19 mouse cellular contexts compared by ENCODE assay signal in the genomic region with DNA sequence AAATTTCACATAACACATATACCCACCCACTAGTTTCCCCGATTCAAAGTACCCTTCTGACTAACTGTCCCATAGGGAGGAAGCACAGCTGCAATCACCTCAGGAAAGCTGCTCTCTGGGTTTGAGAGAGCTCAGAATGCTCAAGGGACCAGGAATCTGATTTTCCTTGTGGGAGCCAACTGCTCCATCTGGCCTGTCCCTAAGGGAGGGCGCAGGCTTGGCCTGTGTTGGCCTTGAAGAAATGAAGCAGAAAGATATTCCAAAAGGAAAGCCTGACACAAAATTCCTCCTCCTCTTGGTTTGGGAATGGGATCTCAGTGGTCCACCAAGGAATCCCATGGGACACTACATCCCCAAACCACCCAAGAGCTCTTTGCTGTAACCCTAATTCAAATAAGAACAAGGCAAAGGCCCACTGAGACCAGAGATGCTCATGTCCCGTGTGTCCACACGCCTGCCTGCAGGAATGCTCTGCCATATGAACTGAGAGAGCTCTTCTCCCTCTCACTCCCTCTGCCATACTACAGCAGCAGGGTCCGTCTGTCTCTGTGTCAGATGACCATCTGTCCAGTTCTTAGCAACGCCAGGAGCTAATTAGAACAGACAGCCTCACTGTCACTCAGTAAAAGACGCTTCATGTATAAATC.
DNase-seq lines count a peak whose midpoint lies in the region; ATAC-seq and TF ChIP-seq lines count a peak whose summit lies in the region.
"Had no signal": no experiment of that assay in that cellular context is flagged by ENCODE, and none has a peak within 500 bp of the region (broad histone marks: within the 10 kb centered on the region; RNA-seq: fewer than 3 reads in every experiment).

No protein-coding gene starts in this region.

- WGBS in forebrain, postnatal 0 days, result 62% methylated on average over 7 of the region's 7 CpGs

- H3K4me2 ChIP-seq in forebrain, postnatal 0 days (ENCODE audit: low read depth), result no peak overlapping the region
- H3K4me2 ChIP-seq: heart, embryonic 15.5 days had no signal

- no peak for TF ChIP-seq CTCF in forebrain, postnatal 0 days (IDR thresholded peaks at IDR 0.05; ENCODE audit: low read depth)

- H3K36me3 ChIP-seq in forebrain, postnatal 0 days (ENCODE audit: insufficient read depth), result no peaks in the 10 kb centered on the region
- H3K36me3 ChIP-seq: embryonic facial prominence, embryonic 10.5 days; heart, embryonic 15.5 days had no signal

- H3K4me3 ChIP-seq in forebrain, postnatal 0 days (ENCODE audit: low read depth, low read length), result no peak overlapping the region
- H3K4me3 ChIP-seq: embryonic facial prominence, embryonic 10.5 days; heart, embryonic 15.5 days had no signal

- no peak overlapping the region for H3K27ac ChIP-seq in forebrain, postnatal 0 days (ENCODE audit: low read depth, low read length)
- H3K27ac ChIP-seq: embryonic facial prominence, embryonic 10.5 days; heart, embryonic 15.5 days had no signal

- H3K9ac ChIP-seq in forebrain, postnatal 0 days, result no peak overlapping the region
- H3K9ac ChIP-seq: heart, embryonic 15.5 days had no signal

- no peaks in the 10 kb centered on the region for H3K4me1 ChIP-seq in forebrain, postnatal 0 days (ENCODE audit: insufficient read depth)
- H3K4me1 ChIP-seq: embryonic facial prominence, embryonic 10.5 days; heart, embryonic 15.5 days had no signal

- ATAC-seq in forebrain, postnatal 0 days, result peak; percentile 87
- ATAC-seq: hindbrain, embryonic 16.5 days had no signal

- peak; percentile 71 for DNase-seq in heart, adult 11 months
- DNase-seq in heart, postnatal 10 days, result no peak
- DNase-seq in retina, postnatal 1 day, result peak; percentile 19
- no peak for DNase-seq in retina, embryonic 14.5 days (ENCODE audit: low spot score)
- DNase-seq in cerebellum, adult 9-10 months, result peak; percentile 85
- peak; percentile 57 for DNase-seq in forebrain, postnatal 0 days
- no peak for DNase-seq in ovary, postnatal 14 days (ENCODE audit: low spot score)
- no peak for DNase-seq in embryo, embryonic 10.5 days (ENCODE audit: low spot score)
- DNase-seq: B cell, adult 2 months; heart, adult 18-20 months; kidney, adult 11 months; liver; lung, postnatal 10 days; midbrain, embryonic 14.5 days; spleen, adult 18-20 months; thymus, postnatal 36 days had no signal

- intact Hi-C loops in heart, postnatal 10 days (cut with DNase I), result no loop called here

- H3K27me3 ChIP-seq in forebrain, postnatal 0 days (ENCODE audit: insufficient read depth, low read length), result no peaks in the 10 kb centered on the region
- H3K27me3 ChIP-seq: heart, embryonic 15.5 days had no signal

- H3K9me3 ChIP-seq in forebrain, postnatal 0 days (ENCODE audit: low read length), result no peaks in the 10 kb centered on the region
- H3K9me3 ChIP-seq: embryonic facial prominence, embryonic 10.5 days; heart, embryonic 15.5 days had no signal

Comparison
In these comparisons a context has a peak if more than half of its experiments do, and no peak if none do; other contexts are left out.
1. DNase-seq: peak in heart, adult 11 months (single experiment), retina, postnatal 1 day (single experiment), cerebellum, adult 9-10 months (single experiment) and forebrain, postnatal 0 days (single experiment); none in heart, postnatal 10 days (0 of 2), retina, embryonic 14.5 days (single experiment), ovary, postnatal 14 days (single experiment) and embryo, embryonic 10.5 days (single experiment).